Mouse (Mus musculus) myocyte (in vitro differentiated cells): Measurements from ENCODE around the gene Ddx46. TPM values are rescaled to one million over a fixed set of nuclear protein-coding genes. Genes with fewer than 3 reads are reported as not detected.

Source experiments
- H3K27me3 ChIP-seq: one replicate; pipeline ENCODE4 v1.6.1; 2011; ENCODE audit not compliant: control insufficient read depth, insufficient read depth, insufficient read length
- H3K36me3 ChIP-seq: one replicate; pipeline ENCODE4 v1.6.1; 2011; ENCODE audit not compliant: control insufficient read depth, insufficient read depth
- H3K4me2 ChIP-seq: one replicate; pipeline ENCODE4 v1.6.1; 2011; ENCODE audit warnings: low read depth, control low read depth
- H3K4me3 ChIP-seq: one replicate; pipeline ENCODE4 v1.5.1; 2011; ENCODE audit warnings: mild to moderate bottlenecking, control low read depth, moderate library complexity
- H3K79me2 ChIP-seq: one replicate; pipeline ENCODE4 v1.6.1; 2011; ENCODE audit not compliant: control insufficient read depth, insufficient read depth
- H3ac ChIP-seq: one replicate; pipeline ENCODE4 v1.6.1; 2011; ENCODE audit not compliant: control insufficient read depth, insufficient read length
- CEBPB ChIP-seq: IDR thresholded peaks from 2 replicates; pipeline ENCODE4 v1.6.1; 2011; ENCODE audit warnings: mild to moderate bottlenecking, moderate library complexity; ENCODE audit not compliant: poor library complexity, insufficient read depth, severe bottlenecking
- E2F4 ChIP-seq: IDR thresholded peaks from one replicate; pipeline ENCODE4 v1.6.1; 2011; ENCODE audit warnings: mild to moderate bottlenecking, control low read depth, moderate library complexity; ENCODE audit not compliant: insufficient read depth
- MAX ChIP-seq: IDR thresholded peaks from one replicate; pipeline ENCODE4 v1.6.1; 2011; ENCODE audit warnings: low read depth, mild to moderate bottlenecking, control low read depth
- MYOD1 ChIP-seq, 3 experiments: IDR thresholded peaks; one replicate each; pipeline ENCODE4 v1.6.1; 2011; ENCODE audit warnings: control low read depth in 2 of 3, low read depth in 2 of 3, mild to moderate bottlenecking in 2 of 3, moderate library complexity in 1 of 3; ENCODE audit not compliant: insufficient read length in 2 of 3, control insufficient read depth in 1 of 3
- MYOG ChIP-seq, 3 experiments: IDR thresholded peaks; one replicate each; pipeline ENCODE4 v1.6.1; 2011; ENCODE audit warnings: control low read depth in 2 of 3, low read depth in 2 of 3, mild to moderate bottlenecking in 2 of 3; ENCODE audit not compliant: insufficient read length in 2 of 3, control insufficient read depth in 1 of 3, insufficient read depth in 1 of 3
- POLR2A ChIP-seq: IDR thresholded peaks from one replicate; pipeline ENCODE4 v1.6.1; 2011; ENCODE audit warnings: low read depth, mild to moderate bottlenecking, control low read depth, moderate library complexity; ENCODE audit not compliant: insufficient read length
- POLR2AphosphoS2 ChIP-seq: IDR thresholded peaks from one replicate; pipeline ENCODE4 v1.6.1; 2011; ENCODE audit warnings: low read depth, control low read depth; ENCODE audit not compliant: insufficient read length
- REST ChIP-seq: IDR thresholded peaks from one replicate; pipeline ENCODE4 v1.6.1; 2011; ENCODE audit warnings: mild to moderate bottlenecking, control low read depth, moderate library complexity; ENCODE audit not compliant: insufficient read depth, insufficient read length
- SRF ChIP-seq: IDR thresholded peaks from one replicate; pipeline ENCODE4 v1.6.1; 2011; ENCODE audit warnings: low read depth; ENCODE audit not compliant: control insufficient read depth, insufficient read length
- TCF12 ChIP-seq: IDR thresholded peaks from one replicate; pipeline ENCODE4 v1.6.1; 2011; ENCODE audit warnings: mild to moderate bottlenecking, control low read depth; ENCODE audit not compliant: poor library complexity, insufficient read depth, severe bottlenecking
- TCF3 ChIP-seq: IDR thresholded peaks from one replicate; pipeline ENCODE4 v1.6.1; 2011; ENCODE audit warnings: low read depth, control low read depth; ENCODE audit not compliant: insufficient read length
- USF1 ChIP-seq: IDR thresholded peaks from one replicate; pipeline ENCODE4 v1.6.1; 2011; ENCODE audit warnings: low read depth, mild to moderate bottlenecking, control low read depth, moderate library complexity
- polyA plus RNA-seq: library from polyadenylated mRNA; unstranded; fragments of >200 nt; fragmentation: generic; extraction: Trizol; gene quantifications from one replicate; pipeline ENCODE4 v1.2.1, GENCODE M21; 2012; ENCODE audit warnings: missing spikeins

The Ddx46 gene
- polyA plus RNA-seq, 1 experiment, result 8.7 TPM

DNA sequence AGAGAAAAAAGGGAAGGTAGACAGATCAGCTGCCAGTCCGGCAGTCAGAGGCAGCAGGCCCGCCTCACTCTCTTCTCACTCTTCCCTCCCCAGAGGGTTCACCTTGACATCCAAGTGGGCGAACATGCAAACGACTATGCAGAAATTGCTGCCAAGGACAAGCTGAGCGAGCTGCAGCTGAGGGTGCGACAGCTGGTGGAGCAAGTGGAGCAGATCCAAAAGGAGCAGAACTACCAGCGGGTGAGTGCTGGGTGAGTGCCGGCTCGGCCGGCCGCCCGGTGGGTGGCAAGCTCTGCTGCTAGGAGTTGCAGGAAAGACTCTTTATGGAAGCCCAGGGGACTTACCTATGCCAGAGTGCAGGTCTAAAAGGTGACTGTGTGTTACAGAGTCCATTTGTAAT lies 39.5 kb upstream of the Ddx46 start:
- Histone ChIP-seq H3ac (no peak overlapping the region), H3K36me3 (peaks cover 16% of the 10 kb centered on the region), H3K27me3 (no peaks in the 10 kb centered on the region), H3K79me2 (peaks cover 20% of the 10 kb centered on the region), H3K4me2 (no peak overlapping the region), H3K4me3 (no peak overlapping the region)
- no peak for TF ChIP-seq REST
- peak in 2 of 3 experiments; percentile 24 to 43 for TF ChIP-seq MYOG (IDR thresholded peaks at IDR 0.05; ENCODE audit: control insufficient read depth in 1 of 3, insufficient read depth in 1 of 3, insufficient read length in 2 of 3, low read depth in 2 of 3)
- TF ChIP-seq TCF12, result no peak

DNA sequence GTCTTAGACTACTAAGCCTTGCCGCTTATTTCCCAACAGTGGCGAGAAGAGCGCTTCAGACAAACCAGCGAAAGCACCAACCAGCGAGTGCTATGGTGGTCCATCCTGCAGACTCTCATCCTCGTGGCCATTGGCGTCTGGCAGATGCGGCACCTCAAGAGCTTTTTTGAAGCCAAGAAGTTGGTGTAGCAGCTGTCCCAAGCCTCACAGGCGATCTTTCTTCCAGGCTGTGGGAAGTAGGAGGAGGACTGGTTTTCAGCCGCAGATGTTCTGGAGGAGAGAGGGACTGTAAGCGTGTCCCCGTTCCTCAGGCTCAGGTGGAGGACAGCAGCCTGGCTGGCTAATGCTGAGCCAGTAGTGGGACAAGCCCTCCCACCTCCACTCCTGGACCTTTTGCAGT lies 38.0 kb upstream of the Ddx46 start:
- Histone ChIP-seq H3ac (no peak overlapping the region), H3K4me3 (no peak overlapping the region), H3K36me3 (peaks cover 16% of the 10 kb centered on the region), H3K27me3 (no peaks in the 10 kb centered on the region), H3K79me2 (peaks cover 21% of the 10 kb centered on the region), H3K4me2 (no peak overlapping the region)
- TF ChIP-seq CEBPB (no peak), TCF12 (no peak), MAX (no peak), E2F4 (no peak), POLR2AphosphoS2 (no peak), MYOG (IDR thresholded peaks at IDR 0.05; ENCODE audit: control insufficient read depth in 1 of 3, insufficient read depth in 1 of 3, insufficient read length in 2 of 3, low read depth in 2 of 3) (no peak), REST (no peak), POLR2A (no peak), MYOD1 (IDR thresholded peaks at IDR 0.05; ENCODE audit: control insufficient read depth in 1 of 3, insufficient read length in 2 of 3, low read depth in 2 of 3) (no peak), SRF (no peak), USF1 (no peak), TCF3 (no peak)

DNA sequence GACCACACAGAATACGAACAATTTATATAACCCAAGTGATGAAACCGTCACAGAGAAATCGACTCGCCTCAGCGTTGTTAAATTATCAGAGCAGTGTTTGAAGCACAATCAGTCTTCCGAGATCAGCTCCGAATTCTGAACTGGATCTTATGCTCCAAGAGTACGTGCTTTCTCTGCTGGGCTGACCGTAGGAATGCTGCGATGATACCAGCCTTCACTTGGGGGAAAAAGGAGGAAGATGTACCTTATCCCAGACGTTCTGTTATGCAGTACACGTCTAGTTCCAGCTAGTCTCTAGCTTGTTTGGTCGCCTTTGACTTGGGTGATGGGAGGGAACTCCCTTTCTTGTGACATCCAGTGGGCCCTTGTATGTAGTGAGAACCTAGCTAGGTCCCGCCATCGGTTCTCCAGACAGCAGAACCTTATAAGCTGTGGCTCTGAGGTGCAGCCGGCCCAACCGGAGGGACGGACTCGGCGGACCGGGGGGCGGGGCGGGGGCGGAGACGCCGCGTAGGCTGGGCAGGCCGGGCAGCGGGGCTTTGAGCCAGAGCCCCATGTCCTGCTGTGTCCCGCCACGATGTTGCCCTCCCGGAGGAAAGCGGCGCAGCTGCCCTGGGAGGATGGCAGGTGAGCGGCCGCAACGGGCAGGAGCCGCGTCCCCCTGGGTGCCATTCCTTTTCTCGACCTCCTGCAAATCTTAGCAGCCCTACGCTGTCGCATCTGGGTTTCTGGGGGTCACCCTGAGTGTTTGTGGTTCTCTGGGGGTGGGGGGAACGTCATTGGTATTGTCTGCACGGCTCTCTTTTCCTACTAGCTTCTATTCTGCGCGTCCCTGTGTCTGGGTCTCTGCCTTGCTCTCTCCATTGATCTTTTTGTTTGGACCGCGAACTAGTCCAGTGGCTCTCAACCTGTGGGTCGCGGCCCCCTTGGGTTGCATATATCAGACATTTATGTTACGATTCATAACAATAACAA lies 35.0 kb upstream of the Ddx46 start, which contains the start of gene B4galt7:
B4galt7 (plus strand) TSS at position 331 of the 975 bp plus-strand sequence.
- peak within 1 kb of the TSS; percentile 76 for H3K4me2 ChIP-seq
- no peaks in the 10 kb centered on the region for H3K27me3 ChIP-seq
- H3K36me3 ChIP-seq, result peaks cover 14% of the 10 kb centered on the region
- peak within 1 kb of the TSS; percentile 54 for H3K4me3 ChIP-seq
- H3K79me2 ChIP-seq, result peaks cover 19% of the 10 kb centered on the region
- peak within 1 kb of the TSS; percentile 42 for H3ac ChIP-seq
- TF ChIP-seq E2F4 (peak; percentile 62), MYOG (IDR thresholded peaks at IDR 0.05; ENCODE audit: control insufficient read depth in 1 of 3, insufficient read depth in 1 of 3, insufficient read length in 2 of 3, low read depth in 2 of 3) (peak in 2 of 3 experiments; percentile 52 to 62), TCF12 (no peak), MYOD1 (IDR thresholded peaks at IDR 0.05; ENCODE audit: control insufficient read depth in 1 of 3, insufficient read length in 2 of 3, low read depth in 2 of 3) (peak in 1 of 3 experiments; percentile 74), POLR2A (peak; percentile 91), REST (no peak), POLR2AphosphoS2 (peak; percentile 87)

DNA sequence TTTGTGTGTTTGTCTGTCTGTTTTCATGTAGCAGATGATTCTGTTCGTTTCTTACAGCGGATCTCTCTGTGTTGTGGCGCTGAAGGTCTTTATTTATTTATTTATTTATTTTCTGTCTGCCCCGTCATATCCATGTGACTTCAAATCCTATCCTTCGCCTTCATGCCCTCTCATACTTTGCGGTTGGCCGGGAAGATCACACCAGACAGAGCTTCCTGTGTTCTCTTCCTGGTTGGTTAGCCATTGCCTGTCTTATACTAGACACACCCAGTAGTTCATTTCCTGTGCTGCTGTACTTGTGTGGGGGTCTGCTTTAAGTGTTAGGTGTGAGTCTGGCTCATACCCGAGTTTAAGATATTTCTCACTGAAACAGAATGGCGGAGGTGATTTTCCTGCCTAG lies 34.2 kb upstream of the Ddx46 start:
- TF ChIP-seq MYOD1 (IDR thresholded peaks at IDR 0.05; ENCODE audit: control insufficient read depth in 1 of 3, insufficient read length in 2 of 3, low read depth in 2 of 3), result no peak
- TF ChIP-seq SRF, result no peak
- TF ChIP-seq REST, result no peak
- TF ChIP-seq MAX, result no peak
- TF ChIP-seq USF1, result no peak
- no peak for TF ChIP-seq E2F4
- TF ChIP-seq MYOG (IDR thresholded peaks at IDR 0.05; ENCODE audit: control insufficient read depth in 1 of 3, insufficient read depth in 1 of 3, insufficient read length in 2 of 3, low read depth in 2 of 3), result no peak
- no peak for TF ChIP-seq CEBPB
- TF ChIP-seq TCF12, result no peak
- TF ChIP-seq POLR2AphosphoS2, result no peak
- H3K36me3 ChIP-seq, result peaks cover 9% of the 10 kb centered on the region
- peak overlapping the region; percentile 42 for H3ac ChIP-seq
- H3K79me2 ChIP-seq, result peaks cover 19% of the 10 kb centered on the region
- H3K27me3 ChIP-seq, result no peaks in the 10 kb centered on the region
- H3K4me3 ChIP-seq, result peak overlapping the region; percentile 54
- H3K4me2 ChIP-seq, result peak overlapping the region; percentile 76
